Mouse (Mus musculus): ENCODE measurements around the gene Sall4.

Sall4 gene

DNA sequence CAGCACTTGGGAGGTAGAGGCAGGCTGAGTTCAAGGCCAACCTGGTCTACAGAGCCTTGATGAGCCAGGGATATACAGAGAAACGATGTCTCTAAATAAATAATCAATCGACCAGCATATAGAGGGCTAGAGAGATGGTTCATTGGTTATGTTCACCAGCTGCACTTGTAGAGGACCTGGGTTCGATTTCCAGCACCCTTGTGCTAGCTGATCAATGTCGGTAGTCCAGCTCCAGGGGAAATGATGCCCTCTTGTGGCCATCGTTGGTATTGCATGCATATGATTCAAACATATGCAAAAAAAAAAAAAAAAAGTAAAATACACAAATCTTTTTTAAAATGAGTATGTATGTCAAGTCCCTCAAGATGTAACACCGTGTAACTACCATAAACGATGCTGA, 25.1 kb downstream of the Sall4 start:
- DNase-seq, result peak; percentile 44

- peak; percentile 82 for DNase-seq
Measured at GRCm38 (mm10) chr2:168742059-168742627, 25.6 kb downstream of the Sall4 start, which contains the start of gene Atp9a. Gene Atp9a, minus strand, starts transcription at chr2:168742409.

GRCm38 (mm10) chr2:168741273-168742058, 26.3 kb downstream of the Sall4 start:
- DNase-seq, result peak; percentile 88

DNA sequence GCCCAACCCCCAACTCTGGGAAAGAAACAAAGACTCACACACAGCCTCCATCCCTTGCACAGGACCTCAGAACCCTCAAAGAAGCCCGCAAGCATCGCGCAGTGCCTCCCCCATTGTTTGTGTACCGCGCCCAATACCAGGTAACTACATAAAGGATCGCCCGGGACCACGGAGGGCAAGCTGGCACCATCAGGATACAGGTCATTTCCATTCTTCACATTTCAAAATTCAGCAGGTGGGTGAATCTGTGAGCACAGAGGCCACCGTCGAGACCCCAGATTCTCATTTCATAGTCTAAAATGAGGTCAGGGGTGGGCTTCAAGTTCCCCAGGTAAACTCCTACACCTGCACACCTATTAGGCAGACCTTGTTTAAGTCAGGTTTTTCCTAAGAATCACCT, 27.2 kb downstream of the Sall4 start:
- DNase-seq, result no peak

DNA sequence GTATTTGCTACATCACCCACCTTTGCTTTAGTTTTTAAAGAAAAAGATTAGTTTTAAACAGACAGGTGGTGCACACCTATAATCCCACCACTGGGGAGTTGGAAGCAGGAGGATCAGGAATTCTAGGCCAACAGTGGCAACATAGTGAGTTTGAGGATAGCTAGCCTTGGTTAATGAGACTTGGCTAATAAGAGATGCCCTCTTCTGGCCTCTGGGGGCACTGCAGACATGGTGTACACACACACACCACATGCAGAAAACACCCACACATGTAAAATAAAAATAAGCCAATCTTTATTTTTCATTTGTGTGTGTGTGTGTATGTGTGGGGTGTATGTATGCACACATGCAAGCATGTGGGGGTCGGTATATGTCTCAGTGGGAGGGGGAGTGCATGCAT, 28.9 kb downstream of the Sall4 start:
- no peak for DNase-seq

DNA sequence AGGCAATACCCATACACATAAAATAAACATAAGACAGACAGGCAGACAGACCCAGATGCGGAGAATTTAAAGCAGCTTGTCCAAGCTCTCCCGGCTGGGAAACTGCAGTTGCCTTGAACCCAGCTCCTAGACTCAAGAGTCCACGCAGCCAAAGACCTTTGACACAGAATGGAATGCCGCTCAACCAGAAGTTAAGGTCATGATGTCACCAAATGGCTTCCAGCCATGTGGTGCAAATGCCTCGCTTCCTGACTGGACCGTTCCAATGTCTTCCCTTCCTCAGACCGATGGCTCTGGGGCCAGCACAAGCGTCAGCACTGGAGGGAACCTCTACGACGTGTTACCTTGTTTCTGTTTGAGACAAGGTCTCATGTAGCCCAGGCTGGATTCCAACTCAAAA, 29.9 kb downstream of the Sall4 start:
- no peak for DNase-seq

GRCm38 (mm10) chr2:168734023-168734422, 33.7 kb downstream of the Sall4 start:
- DNase-seq, result peak; percentile 44

DNA sequence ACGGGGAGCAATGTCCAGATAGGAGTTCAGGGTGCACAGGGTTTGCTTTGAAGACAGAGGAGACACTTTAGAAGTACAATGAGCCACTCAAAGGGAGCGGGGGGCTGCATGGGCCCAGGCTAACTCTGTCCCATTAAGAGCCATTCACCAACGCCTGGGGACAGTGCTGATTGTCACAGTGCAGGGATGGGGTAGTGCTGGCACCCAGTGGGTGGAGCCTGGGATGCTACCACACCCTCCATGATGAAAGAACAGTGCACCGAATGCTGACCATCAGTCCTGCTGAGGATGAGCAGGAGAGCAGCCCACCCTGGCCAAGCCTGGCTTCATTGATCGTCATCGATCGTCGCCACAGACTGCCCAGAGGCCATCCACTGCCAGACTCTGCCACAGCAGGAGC, 36.5 kb downstream of the Sall4 start:
- DNase-seq, result no peak

GRCm38 (mm10) chr2:168729736-168730135, 38.0 kb downstream of the Sall4 start:
- no peak for DNase-seq

DNA sequence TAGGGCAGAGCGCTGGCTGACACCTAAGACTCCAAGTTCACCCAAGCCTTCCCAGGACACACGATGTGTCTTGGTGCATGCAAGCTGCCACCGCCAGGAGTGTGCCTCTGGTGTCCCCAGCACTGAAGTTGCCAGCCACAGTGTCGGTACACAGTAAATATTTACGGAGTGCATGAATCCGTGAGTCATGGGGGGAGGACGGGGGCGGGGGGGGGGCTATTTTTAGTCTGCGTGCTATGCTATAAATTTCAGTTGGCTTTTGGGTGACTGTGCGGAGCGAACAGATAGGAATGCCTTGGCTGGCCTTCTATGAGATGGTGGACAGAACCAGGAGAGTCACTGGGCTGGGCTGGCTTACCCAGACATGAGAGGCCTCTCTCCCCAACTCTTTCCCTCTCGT, 39.7 kb downstream of the Sall4 start:
- no peak for DNase-seq

DNA sequence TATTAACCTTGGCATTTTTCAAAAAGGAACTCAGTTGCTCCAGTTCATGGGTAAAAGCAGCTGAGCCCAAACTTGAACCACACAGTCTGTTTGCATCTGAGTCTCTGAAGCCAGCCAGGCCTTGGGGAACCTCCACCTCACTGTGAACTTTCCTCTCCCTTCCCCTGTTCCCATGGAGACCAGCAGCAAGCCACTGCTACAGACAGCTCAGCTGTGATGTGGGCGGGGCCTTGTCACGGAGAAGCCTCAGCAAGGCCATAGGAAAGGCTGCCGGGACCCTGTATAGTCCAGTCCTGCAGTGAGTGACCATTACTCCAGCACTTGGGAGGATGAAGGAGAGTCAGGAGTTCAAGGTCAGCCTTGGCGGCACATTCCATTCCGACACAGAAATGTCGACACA, 41.7 kb downstream of the Sall4 start:
- peak; percentile 44 for DNase-seq

DNA sequence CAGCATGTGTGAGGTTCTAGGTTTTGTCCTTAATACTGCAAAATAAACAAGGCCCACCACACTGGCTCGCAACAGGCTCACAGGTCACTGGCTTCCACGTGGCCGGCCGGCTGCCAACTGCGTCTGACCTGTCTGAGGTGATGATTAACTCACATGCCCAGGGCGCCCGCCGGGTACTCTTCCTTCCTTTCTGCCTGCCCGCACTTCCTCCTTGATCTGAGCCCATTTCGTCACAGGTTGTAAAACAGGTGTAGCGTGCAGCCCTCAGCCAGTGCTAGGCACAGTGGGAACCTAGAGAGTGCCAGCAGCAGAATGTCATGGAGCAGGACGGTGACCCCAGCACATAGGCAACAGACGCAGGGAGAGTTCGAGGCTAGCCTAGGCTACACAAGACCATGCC, 46.4 kb downstream of the Sall4 start:
- no peak for DNase-seq

GRCm38 (mm10) chr2:168719742-168720141, 48.0 kb downstream of the Sall4 start:
- no peak for DNase-seq

- no peak for DNase-seq
Measured at GRCm38 (mm10) chr2:168718735-168719134, 49.0 kb downstream of the Sall4 start.

- DNase-seq, result no peak
Measured at GRCm38 (mm10) chr2:168718267-168718666, 49.5 kb downstream of the Sall4 start.

- DNase-seq, result peak; percentile 45
Measured at GRCm38 (mm10) chr2:168712199-168713176, 55.3 kb downstream of the Sall4 start.

DNA sequence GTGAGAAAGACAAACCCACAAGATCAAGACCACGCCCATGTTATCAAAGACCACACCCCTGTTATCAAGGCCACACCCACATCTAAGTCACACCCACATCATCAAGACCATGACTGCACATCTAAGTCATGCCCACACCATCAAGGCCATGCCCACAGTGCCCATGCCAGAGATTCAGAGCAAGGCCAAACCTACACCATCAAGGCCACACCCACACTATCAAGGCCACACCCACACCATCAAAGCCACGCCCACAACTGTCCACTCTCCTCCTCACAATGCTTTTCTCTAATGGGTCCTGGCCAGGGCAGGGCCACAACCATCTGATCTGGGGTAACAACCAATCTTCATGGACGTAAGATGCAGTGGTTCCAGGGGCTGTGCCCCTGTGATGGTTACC, 56.8 kb downstream of the Sall4 start:
- DNase-seq, result no peak

DNA sequence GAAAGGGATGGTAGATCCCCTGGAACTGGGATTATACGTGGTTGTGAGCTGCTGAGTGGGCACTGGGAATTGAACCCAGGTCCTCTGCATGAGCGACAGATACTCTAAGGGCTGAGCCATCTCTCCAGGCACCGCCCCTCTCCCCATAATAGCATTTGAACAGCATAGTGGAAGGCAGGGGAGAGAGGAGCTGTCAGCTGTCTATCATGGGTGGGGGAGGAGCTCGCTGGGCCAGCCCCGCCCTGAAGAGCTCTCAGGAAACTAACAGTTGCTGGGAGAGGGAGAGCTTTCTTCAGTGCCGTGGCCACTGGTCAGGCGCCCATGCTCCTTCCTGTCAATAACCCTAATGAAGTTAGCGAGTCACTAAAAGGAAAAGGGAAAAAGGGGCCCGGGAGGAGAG, 60.0 kb downstream of the Sall4 start:
- DNase-seq, result no peak

DNA sequence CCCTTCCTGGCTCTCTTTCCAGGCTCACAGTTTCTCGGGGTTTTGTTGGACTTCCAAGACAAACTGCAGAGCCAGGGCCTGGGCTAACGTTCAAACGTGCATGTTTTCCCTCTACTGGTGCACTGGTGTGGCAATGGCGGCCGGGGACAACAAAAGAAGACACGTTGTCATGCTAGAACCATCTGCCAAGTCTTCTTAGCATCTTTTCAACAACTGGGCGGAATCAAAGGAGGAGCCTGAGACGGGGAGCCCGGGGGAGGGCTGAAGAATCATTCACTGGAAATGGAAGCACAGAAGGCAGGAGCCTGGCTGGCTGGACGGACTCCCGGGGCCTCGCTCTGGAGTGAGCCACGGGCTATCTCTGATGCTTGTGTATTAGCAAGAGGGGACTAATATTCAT, 65.5 kb downstream of the Sall4 start:
- peak; percentile 66 for DNase-seq
